Mouse (Mus musculus): ENCODE data around the gene Lama2.

Gene Lama2

DNA sequence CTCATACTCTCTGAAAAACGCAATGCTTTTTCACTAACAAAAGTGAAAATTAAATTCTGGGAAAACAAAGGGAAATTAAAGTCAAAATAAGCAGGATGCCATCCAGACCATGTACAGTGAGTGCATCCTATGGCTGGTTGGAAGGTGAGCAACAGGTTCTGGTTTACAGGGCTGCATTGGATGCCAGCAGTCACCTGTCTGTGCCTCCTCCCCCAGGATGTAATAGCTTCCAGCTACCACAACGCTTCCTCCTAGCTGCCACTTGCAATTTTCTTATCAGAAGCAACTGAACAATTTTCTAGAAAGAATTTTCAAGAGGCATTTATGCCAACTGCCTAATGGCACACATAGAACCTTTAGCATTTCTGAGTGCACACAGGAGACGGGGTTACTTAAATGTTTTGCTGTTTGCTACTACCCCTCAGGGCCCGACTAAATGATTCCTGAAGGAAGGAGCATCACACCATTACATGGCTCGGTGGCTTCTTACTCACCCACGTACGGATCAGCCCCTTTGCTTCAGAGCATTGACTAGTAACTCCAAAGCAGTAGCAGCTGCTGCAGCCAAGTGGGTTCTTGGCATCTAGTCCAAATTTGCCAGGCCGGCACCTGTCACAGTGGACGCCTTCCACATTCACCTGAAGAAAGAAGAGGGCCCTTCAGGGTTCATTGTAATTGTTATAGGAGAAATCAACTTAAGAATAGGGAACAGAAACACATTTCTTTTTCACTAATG, 430.8 kb downstream of the Lama2 start:
- no peak for DNase-seq (ENCODE audit: low read depth)

DNA sequence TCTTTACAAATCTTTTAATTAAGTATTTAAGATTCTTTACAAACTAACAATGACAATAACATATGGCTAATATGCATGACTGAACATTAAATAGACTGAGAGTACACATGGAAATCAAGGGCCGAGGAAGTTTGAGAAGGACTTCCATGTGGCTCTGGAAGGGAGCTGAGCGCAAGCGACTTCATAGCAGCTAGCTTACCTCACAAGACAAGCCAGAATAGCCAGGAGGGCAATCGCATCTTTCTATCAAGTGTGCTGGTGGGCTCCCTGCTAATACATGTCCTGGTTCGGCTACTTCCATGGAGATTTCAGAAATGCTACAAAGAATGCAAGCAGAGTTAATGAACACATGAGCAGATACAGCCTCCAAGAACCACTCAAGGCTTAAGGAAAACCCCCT, 435.4 kb downstream of the Lama2 start:
- no peak for DNase-seq (ENCODE audit: low read depth)

DNA sequence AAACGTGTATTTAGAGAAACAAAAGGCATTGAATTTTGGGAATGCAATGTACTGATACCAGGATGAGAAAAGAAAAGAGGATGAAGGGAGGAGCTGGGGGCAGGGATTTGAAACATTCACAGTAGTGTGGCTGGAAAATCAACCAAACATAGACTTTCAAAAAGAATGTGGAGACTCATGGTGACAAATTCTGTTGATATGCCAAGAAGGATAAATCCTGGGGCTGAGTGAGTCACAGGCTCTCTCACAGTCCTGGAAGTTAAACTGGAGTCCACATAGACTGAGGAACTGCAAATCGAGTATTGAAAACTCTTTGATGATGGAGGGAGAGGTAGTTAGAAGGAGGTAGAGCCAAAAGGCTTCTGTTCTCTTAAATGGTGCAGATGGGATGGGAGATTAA, 445.3 kb downstream of the Lama2 start:
- no peak for DNase-seq (ENCODE audit: low read depth)

DNA sequence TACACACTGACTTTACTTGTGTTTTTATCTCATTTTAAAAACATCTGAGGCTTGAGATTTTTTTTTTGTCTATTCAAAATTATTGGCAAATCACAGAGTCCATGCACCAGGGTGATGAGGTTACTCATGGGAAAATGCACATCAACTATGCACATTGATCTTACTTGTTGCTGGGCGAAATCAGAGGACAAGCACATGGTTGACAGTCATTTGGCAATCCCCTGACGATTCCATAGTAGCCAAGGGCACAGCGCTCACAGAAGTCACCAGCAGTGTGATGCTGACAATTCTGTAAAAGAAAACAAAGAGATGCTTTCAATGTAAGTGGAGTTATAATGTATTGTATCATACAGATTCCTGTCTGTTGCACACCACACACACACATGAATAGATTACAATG, 454.8 kb downstream of the Lama2 start:
- DNase-seq (ENCODE audit: low read depth), result no peak

DNA sequence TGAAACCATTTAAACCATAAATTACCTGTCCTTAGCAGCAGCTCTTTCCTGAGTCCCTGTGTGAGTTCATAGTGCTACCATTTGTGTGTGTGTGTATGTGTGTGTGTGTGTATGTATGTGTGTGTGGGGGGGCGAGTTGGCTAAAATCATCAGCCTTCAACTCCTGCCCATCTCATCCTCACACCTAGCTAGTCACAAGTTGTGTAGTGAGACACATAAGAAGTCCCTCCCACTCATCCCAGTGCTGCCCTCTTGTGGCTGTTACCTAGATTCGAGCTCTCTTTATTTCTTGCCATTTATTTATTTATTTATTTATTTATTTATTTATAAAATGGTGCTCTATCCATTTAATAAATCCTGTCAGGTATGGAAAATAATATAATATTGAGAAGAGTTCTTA, 457.2 kb downstream of the Lama2 start:
- DNase-seq (ENCODE audit: low read depth), result no peak

DNA sequence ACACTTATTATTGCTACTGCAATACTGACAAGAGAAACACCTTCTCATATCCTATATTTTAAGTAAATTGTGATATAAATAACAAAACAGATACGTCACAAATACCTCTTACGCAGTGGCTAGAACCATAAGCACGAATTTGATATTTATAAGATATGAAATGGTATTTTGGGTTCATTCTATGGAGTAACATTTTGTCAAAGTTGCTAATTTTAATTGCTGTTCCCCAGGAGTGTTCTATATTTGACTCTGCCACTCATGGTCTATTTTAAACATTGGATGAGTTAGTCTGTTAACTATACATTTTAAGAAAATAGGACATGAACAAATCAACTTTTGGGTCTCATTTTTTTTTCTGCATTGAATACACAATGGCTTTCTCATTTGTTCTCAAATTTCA, 469.3 kb downstream of the Lama2 start:
- no peak for DNase-seq (ENCODE audit: low read depth)

DNA sequence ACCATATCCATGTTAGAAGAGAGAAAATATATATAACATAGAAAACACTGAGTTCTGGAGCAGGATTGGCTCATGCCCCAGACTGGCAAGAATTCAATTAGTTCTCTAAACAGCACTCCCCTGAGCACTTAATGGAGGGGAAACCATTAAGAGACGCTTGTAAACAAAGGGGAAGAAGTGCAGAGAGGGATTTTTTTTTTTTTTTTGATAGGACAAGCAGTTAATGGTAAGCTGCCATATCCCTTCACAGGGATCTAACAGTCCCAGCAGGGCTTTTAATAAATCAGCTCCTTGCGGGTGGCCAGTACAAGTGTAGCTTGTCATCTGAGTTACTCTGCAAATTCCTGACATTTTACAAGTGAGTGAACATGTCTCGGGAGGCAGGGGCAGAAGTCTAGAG, 479.1 kb downstream of the Lama2 start:
- no peak for DNase-seq (ENCODE audit: low read depth)

DNA sequence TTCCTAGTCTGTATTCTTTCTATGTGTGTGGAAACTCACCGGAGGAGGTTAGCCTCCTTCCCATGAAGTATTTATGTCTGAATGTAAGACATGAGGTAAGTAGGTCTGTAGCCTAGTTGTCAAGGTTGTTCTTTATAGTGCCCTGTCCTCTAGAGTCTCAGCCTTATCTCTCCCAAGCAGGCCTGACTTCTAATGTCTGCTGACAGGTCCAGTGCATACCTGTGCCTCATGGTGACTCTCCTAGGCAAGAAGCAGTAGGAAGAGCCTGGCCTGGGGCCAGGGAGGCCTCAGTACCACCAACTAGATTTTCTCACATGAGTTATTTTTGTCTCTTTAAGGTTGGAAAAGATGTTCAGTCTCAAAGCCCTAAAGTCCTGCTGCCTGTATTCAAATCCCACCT, 483.8 kb downstream of the Lama2 start:
- DNase-seq (ENCODE audit: low read depth), result no peak

DNA sequence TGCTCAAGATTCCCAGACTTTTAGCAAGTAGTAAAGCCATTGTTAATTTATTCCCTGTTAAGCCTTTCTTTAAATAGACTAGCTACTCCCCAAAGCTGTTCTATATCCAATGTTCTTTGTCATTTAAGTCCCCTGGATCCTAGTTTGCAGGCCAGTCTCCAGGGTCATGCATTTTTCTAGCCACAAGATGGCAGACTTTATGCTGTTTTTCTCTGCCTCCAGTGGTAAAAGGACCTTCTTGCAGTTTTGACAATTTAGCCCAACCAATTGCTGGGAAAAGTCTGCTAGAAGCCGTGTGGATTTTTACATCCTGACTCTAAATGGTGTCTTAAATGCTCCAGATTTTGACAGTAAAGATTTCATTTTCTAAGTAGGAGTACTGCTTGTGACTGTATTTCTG, 486.4 kb downstream of the Lama2 start:
- no peak for DNase-seq (ENCODE audit: low read depth)

DNA sequence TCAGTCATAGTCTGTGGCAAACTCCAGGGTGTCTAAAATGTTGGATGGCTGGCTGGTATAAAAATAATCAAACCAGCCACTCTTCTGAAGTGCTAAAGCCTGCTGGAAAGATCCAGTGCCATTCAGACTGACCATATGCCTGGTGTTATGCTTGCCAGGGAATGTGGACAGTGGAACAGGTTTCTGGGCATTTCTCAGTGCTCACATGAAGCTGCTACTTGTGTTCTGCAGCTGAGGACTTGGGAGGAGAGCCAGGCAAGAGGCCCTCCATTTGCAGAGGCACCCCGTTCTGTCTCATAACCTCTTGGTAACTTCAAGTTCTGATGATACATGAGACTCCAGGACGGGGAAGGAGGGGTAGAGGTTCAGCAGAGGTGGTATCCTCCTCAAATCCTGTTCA, 492.1 kb downstream of the Lama2 start:
- no peak for DNase-seq (ENCODE audit: low read depth)

DNA sequence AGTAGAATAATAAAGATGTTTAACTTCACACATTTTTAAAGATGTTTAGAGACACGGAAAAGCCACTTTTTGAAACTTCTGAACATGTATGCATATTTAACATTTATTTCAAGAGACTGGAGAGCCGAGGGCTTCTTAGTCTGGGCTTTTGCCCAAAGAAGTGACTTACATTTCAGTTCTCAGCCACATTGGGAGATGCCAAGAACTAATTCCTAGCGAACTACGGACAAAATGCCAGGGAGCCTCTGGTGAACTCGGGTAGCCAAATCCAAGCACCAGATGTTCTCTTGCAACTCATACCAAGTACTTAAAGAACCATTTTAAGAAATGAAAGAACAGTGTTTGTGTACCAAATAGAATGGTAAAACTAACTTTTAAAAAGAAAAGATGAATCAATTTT, 495.8 kb downstream of the Lama2 start:
- no peak for DNase-seq (ENCODE audit: low read depth)

DNA sequence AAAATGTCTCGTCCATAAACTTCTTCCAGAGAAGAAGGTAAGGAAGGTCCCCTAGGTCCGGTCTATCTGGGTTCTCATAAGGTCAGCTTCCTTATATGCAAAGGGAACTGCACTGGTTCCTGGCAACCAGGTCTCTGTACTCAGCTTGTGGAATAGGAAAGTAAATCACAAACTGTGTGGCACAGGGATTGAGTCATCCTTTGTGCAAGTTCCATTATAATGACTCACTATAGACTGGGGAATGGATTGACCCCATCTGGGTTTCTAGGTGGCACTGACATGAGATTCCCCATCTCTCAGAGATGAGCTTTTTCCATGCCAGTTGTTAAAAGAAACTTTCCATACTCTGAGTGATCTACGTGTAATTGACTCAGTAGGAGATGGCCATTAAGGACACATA, 501.7 kb downstream of the Lama2 start:
- no peak for DNase-seq (ENCODE audit: low read depth)

DNA sequence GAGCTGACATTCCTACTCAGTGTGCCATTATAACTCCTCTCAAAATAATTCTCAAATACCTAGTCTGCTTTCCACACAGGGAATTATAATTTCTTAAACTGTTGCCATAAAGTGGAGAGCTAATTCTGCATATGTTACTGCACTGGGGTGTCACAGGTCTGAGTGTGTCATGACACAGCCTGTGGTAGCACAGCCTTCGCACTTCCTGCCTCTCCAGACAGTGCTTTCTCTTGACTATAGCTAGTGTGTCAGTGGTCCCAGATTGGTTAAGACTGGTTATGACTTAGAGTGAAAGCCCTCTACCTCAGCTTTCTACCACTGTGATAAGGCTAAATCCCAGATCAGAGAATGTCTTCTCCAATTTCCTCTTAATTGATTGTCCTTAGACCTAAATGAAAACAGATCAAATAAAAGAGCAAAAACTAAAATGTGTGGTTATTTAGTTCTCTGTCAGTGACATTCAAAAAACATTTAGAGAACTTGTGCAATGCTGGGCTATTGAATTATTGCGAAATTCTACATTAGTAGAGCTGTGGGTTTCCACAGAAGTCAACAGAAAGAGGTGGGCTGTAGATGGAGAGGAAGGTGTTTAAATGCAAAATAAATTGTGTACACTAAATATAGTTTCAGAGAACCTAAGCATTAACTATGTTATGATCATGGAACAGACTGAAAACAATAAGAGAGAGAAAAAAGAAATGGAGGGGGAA, 502.5 kb downstream of the Lama2 start:
- DNase-seq (ENCODE audit: low read depth), result no peak

DNA sequence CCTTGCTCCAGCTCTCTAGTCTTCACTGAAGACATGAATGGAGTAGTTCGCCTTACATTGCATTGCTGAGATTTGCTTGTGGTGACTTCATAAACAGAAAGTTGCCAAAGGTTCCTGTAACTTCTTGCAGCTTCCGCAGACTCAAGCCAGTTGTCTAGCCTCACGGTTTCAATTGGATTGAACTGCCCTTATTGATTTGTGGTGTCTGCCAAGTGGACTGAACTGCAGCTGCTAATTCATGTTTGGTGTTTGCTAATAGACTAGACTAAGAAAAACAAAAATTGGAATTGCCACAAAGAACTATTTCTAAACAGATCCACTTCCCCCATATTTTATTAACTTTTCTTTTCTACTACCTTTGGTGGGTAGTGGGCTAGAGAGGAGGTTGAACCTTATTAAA, 505.4 kb downstream of the Lama2 start:
- no peak for DNase-seq (ENCODE audit: low read depth)

DNA sequence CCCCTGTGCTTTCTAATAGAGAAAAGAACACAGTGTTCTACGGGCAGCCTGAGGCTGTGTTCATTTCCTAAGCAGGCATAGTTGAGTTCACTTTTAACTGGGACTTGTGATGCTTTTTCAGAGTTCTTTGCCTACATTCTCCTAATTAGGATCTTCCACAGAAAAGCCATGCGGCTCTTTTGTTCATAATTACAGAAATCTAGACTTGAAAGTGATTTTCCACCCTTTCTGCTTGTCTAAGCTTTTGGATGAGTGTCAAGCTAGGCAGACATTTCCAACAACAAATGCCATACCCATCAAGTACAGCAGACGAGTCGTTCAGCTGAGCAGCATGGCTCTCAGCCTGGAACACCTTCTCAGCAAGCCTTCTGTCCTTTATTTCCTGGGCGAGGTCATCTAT, 515.7 kb downstream of the Lama2 start:
- DNase-seq (ENCODE audit: low read depth), result no peak

DNA sequence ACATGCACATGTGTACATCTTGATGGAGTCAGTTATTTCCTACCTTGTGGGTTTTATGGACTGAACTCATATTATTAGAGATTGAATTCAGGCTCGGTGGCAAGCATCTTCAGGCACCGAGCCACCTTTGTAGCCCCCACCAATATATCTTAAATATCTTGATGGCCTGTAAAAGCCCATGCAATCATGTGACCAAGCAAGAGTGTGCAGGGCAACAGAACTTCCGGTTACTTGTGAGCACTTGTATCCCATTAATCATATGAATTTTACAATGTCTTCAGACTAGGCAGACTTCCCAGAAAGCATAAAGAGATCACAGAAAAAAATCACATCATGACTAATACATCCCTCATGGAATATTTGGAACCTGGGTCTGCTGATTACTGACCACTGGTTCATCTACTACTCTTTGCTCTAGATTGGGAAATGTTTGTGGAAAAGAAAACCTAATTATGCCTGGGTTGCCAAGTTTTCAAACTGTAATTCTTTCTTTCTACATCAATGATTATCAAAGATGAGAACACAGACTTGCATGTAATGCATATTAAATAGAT, 517.7 kb downstream of the Lama2 start:
- no peak for DNase-seq (ENCODE audit: low read depth)

DNA sequence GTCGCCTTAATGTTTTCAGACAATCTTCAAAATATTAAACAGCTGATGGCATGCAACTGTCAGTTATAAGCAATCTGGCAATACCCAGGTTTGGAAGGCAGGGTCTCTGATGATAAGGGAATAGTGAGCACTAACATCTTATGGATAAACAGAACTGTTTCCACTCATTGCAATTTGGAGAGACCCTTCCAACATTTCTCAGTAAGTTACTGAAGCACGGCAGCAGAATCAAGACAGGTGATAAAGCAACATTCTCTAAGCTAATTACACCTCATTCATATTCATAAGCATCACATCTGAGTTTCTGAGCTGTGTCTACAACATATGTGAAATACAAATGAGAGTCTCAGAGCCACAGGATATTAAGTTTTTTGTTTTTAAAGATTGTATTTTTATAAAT, 542.4 kb downstream of the Lama2 start:
- DNase-seq (ENCODE audit: low read depth), result no peak

DNA sequence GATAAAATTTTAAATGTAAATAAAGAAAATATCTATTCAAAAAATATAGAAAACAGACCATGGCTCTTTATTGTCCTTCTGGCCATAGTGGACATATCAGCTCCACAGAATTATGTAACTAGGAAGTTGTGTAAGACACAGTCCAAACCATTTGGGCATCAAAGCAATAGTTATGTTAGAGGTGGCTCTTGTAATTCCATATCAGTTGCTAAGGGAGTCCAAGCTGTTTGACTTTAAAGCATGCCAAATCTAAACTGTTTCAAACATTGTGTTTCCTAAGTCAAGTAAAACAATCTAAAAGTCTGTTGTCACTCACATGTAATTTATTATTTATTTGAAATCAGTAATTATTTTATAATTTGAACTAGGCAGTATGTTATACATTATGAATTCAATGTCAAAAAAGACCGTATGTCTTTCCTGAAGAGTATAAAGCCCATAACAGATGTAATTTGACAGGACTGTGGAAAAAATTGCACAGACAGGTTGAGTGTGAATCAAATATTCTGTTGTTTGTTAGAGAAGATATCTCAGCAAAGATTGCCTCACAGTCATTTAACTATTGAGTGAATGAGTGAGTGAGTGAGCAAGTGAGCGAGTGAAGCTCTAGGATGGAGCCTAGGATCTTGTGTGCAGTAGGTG, 550.6 kb downstream of the Lama2 start:
- no peak for DNase-seq (ENCODE audit: low read depth)

DNA sequence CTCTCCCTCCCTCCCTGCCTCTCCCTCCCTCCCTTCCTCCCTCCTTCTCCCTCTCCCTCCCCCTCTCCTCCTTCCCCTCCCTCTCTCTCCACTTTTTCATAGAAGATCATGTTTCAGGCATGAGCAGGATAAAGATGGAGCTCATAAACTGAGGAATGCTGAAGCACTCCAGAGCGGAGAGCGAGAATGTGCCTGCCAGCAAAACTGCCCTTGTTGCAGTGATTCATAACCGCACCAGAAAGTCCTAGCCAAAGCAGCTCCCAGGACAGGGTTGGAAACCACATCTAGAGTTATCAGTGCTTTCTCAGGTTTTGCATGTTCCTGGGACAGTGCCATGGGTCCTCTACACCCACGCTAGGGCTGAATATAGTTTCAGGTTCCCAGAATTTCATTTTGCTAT, 555.9 kb downstream of the Lama2 start:
- no peak for DNase-seq (ENCODE audit: low read depth)

DNA sequence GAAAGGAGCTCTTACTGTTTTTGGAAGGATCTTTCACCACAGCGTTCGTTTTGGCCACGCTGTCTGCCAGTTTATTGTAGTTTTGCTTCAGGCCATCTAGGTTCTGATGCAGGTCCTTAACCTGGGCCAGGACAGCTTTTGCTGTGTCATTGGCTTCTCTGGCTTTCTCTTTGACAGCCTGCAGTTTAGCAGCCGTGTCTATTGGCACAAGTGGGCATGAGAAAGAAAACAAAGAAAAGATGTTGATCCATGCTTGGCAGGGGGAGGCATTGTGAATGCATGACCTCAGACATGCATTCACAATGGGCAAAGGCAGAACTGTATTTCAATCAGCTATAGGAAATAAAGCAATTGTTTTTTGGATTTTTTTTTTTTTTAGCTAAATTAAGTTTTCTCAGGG, 565.1 kb downstream of the Lama2 start:
- DNase-seq (ENCODE audit: low read depth), result no peak

DNA sequence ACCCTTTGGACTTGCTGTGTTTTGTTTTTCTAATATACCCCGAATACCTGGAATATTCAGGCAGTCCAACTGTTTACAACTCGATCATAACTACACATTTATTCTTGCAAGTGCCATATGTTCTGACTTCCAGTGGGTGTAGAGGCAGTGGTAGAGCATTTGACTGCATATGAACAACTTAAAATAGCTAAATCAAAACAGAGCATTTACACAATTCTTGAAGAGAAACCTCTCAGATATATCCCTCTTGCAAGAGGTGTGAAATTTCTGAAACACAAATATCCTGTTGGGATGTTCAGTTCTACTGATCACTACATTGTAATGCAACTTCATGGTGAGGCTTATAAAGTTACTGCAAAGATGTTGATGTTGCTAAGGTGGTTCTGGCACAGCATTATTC, 572.4 kb downstream of the Lama2 start:
- DNase-seq (ENCODE audit: low read depth), result no peak

DNA sequence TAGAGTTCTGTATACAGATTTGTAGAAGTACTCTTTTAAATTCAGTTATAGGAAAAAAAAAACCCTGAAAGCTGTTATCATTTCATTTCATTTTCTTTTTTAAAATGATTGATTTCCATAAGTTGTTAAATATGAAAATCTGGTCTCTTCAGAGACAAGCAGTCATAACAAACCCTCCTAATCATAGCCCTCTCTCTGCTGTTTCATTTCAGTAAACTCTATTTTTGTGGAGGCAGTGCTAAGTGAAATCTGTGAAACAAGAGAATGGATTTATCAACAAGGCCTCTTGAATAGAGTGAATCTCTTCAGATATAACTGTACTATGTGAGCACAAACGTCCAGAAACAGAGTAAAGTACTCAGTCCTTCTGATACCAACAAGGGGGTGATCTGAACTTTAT, 577.7 kb downstream of the Lama2 start:
- no peak for DNase-seq (ENCODE audit: low read depth)

DNA sequence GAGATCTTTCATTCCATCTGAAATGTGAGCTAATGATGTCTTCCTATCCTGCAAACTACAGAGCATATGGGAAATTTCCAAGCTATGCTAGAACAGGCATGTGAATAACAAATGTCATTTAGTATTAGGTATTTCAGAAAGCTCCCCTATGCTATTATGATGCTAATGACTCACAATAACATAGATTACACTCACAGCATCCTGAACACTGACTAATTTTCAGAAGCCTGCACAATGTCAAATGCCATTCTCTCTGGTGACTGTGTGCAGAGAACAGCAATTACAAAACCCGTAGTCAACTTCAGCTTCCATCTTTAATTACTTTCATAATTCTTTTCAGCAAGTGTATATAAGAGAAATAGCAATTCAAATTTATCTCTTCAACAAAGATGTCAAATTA, 596.9 kb downstream of the Lama2 start:
- DNase-seq (ENCODE audit: low read depth), result no peak
